Mouse (Mus musculus) 416B (cell line): ENCODE results near the gene Ids.
"Not testable (repeated sequence)": the region's sequence is repeated elsewhere in the genome, so short reads cannot be mapped to it uniquely, and the experiment has no call there.

Experiments used
- DNase-seq: peaks from one replicate; pipeline ENCODE4 v3.0.0; 2011; ENCODE audit warnings: low read depth

Gene Ids

GRCm38 (mm10) chrX:70364661-70365613 lies at the start of gene Ids:
Ids (minus strand) TSS chrX:70365084.
- DNase-seq = peak; percentile 87

- DNase-seq = not testable (repeated sequence)
These were observed 27.8 kb upstream of the Ids start for GRCm38 (mm10) chrX:70392636-70393035.

GRCm38 (mm10) chrX:70385962-70386351 lies 21.1 kb upstream of the Ids start:
- DNase-seq = no peak

- peak; percentile 94 for DNase-seq
These were observed 20.5 kb upstream of the Ids start, which contains the start of gene 1110012L19Rik for GRCm38 (mm10) chrX:70385276-70385961. 1110012L19Rik (plus strand) TSS chrX:70385877.

GRCm38 (mm10) chrX:70384917-70385275 lies 20.0 kb upstream of the Ids start:
- no peak for DNase-seq

- not testable (repeated sequence) for DNase-seq
These were observed 9.7 kb upstream of the Ids start for GRCm38 (mm10) chrX:70374469-70375110.

- DNase-seq = not testable (repeated sequence)
These were observed 4.9 kb upstream of the Ids start for GRCm38 (mm10) chrX:70369758-70370157.

GRCm38 (mm10) chrX:70364202-70364601 lies 682 bp downstream of the Ids start:
- DNase-seq = no peak

GRCm38 (mm10) chrX:70363446-70363845 lies 1.4 kb downstream of the Ids start:
- no peak for DNase-seq

- no peak for DNase-seq
These were observed 1.9 kb downstream of the Ids start for GRCm38 (mm10) chrX:70362985-70363384.

- peak; percentile 42 for DNase-seq
These were observed 34.6 kb downstream of the Ids start for GRCm38 (mm10) chrX:70330202-70330843.

GRCm38 (mm10) chrX:70328530-70329143 lies 36.2 kb downstream of the Ids start:
- no peak for DNase-seq

GRCm38 (mm10) chrX:70327656-70328055 lies 37.2 kb downstream of the Ids start:
- no peak for DNase-seq

GRCm38 (mm10) chrX:70319254-70319653 lies 45.6 kb downstream of the Ids start:
- DNase-seq = no peak

GRCm38 (mm10) chrX:70314949-70315641 lies 49.8 kb downstream of the Ids start:
- no peak for DNase-seq
